Mouse (Mus musculus) spleen, postnatal 36 days (tissue): ENCODE results near the gene Cntn4.

Experiments
- DNase-seq, 2 experiments: peaks; one replicate each; pipeline ENCODE4 v3.0.0; 2022; ENCODE audit warnings: low spot score in 2 of 2, mixed read lengths in 1 of 2

The Cntn4 gene

DNA sequence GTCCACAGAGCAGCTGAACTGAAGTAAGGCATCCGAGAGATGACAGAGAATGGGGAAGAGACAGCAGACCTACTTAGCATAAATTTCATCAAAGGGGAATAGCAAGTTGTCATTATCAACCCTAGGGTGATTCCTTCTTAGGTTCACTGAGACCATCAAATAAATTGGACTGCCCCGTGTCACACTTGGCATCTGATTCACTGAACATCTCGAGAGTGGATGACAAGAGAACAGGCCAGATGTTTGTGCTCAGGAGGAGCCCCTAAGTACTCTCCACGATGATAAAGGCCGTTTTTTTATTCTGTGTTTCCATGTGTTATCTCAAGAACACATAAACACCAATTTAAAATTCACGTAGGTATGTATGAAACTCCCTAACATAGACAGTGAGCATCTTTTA lies 780.7 kb downstream of the Cntn4 start:
- DNase-seq = no peak

- no peak for DNase-seq
Measured at GRCm38 (mm10) chr6:106462403-106462802, 784.9 kb downstream of the Cntn4 start.

DNA sequence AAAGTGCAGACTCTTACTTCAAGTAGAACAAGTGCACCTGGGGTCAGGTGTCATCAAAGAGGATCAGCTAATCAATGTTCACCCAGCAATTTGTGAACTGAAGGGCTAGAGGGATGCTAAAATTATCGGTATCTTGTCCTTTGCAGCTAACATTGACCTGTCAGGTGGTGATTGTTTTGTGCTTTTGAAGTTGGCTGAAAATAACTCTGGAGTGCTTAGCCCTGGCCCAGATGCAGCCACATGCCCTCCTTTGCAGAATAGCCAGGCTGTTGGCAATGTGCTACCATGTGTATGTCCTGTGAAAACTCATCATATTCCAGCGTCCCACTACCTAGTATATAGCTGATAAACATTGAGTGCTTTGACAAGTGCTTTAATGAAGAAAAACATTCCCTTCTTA lies 786.4 kb downstream of the Cntn4 start:
- no peak for DNase-seq

DNA sequence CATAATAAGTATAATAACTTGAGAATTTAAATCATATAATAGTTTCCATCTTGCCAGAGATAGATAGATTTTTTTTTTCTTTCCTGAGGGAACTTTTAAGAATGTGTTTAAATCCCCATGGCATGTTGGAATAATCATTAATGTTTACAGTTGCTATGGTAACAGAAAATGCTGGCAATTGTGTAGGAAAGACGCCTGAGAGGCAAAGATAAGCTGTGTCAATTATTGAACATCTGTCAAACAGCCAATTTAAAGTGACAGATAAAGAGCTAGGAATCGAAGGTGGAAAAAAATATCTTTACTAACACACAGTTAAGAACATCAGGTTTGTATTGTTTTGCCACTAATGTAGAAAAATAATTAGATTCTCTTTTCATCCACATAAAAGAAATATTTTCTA lies 788.3 kb downstream of the Cntn4 start:
- DNase-seq = no peak

DNA sequence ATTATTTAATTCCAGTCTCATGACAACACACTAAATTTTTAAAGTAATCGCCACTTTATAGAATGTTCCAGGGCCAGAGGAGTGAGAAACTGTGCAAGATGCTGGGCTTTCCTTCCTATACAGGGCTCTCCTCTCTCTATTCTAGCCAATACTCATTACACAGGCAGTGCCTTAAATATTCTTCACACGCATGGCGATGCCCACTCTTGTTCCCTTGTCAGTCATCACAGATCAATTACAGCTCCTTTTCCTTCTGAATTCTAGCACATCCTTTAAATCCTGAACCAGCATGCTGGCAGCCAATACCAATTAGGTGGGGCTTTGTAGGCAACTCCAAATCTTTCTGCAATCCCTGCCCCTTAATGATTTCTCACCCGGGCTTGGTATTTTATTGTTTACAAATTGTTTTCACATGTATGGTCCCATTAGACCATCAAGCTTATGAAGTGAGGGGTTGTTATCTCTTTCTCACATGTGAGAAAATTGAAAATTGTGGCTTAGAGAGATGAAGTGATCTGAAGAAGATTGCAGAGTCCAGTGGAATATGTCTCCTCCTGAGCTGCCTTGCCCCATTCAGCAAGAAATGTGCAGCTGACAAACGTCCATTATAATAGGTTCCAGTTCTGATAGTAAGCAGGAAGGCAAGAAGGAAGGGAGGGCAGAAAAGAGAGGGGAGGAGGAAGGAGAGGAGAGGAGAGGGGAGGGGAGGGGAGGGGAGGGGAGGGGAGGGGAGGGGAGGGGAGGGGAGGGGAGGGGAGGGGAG lies 789.0 kb downstream of the Cntn4 start:
- no peak for DNase-seq

DNA sequence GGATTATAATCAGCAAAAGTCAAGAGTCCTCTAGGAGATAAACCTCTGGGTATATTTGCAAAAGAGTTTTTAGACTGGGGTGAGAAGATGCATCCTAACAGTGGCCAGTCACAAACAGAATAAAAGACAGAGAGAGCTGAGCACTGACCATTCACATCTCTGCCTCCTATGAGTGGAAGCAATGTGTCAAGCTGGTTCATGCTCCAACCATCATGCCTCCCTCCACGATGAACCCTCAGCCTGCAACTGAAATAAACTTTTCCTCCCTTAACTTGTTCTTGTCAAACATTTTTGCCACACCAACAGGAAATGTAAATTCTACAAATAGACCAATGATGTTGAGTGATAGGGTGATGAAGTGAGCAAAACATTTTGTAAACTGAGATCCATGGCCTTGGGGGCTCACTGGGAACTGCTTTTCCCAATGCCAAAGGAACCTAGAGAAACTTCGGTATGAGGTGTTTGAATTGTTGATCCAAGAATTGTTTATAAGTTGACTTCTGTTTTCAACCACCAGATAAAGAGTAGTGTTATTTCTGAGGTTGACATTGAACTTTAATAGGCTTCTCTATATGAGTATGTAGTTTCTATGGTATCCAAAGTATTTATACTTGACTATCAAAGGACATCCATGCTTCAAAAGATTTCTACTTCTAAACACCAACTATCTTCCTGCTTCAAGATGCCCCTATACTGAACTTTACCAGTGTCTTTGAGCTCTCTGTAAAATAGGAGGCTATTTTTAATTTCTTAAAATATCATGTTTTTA lies 794.6 kb downstream of the Cntn4 start:
- DNase-seq = no peak

DNA sequence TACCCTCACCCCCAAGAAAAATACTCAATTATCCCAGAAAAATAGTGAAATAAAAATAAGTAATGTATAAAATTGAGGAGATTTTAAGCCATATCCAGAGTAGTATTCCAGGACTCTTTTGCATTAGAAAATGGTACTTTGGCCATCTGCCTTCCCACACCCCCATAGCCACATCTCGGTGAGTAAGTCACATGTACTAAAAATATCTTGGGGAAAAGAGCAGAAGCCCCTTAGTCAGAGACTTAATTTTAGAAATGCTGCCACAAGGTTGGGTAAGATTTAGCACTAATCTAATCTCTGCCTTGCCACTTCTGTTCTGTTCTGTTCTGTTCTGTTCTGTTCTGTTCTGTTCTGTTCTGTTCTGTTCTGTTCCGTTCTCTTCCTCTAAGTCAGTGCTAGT lies 796.4 kb downstream of the Cntn4 start:
- no peak for DNase-seq

- DNase-seq = no peak
Measured at GRCm38 (mm10) chr6:106481533-106481932, 804.1 kb downstream of the Cntn4 start.

DNA sequence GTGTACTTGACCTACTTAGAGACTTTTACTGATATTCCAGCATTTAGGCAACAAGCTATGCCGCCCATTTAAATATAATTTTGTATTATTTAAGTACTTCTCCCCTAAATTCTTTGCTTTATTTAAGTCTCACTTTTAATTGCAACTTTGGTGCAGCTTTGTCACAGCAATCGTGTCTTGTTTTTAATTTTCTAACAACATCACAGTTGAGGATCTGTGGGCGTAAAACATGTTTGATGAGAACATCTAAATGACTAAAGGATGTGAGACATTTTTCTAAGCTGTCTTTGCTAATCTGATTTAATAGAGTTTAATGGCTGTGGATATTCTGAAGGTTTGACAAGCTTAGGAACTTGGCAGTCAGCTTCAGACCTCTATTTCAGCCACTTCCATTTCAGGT lies 818.8 kb downstream of the Cntn4 start:
- DNase-seq = no peak

- DNase-seq = no peak
Measured at GRCm38 (mm10) chr6:106499166-106499565, 821.7 kb downstream of the Cntn4 start.

GRCm38 (mm10) chr6:106503961-106504360 lies 826.5 kb downstream of the Cntn4 start:
- DNase-seq = no peak

- DNase-seq = no peak
Measured at GRCm38 (mm10) chr6:106520367-106520766, 842.9 kb downstream of the Cntn4 start.

- no peak for DNase-seq
Measured at GRCm38 (mm10) chr6:106543500-106543899, 866.0 kb downstream of the Cntn4 start.

DNA sequence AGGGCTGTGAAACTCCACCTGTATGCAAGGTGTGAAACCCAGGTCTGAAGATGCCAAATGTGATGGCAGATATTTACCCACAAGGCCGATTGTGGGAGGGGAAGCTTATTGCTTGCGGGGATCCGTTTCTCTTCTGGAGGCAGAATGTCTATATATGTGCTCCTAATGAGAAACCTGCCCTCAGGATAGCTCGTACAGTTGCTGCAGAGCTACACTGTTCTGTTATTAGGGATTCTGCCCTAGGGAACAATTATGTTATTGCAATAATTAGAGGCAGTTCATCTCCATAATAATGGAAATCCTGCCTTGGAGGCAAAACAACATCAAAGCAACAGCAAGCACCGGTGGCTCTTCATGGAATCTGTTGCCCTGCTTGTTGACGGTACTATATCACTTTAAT lies 884.2 kb downstream of the Cntn4 start:
- no peak for DNase-seq

- no peak for DNase-seq
Measured at GRCm38 (mm10) chr6:106565316-106565715, 887.9 kb downstream of the Cntn4 start.

DNA sequence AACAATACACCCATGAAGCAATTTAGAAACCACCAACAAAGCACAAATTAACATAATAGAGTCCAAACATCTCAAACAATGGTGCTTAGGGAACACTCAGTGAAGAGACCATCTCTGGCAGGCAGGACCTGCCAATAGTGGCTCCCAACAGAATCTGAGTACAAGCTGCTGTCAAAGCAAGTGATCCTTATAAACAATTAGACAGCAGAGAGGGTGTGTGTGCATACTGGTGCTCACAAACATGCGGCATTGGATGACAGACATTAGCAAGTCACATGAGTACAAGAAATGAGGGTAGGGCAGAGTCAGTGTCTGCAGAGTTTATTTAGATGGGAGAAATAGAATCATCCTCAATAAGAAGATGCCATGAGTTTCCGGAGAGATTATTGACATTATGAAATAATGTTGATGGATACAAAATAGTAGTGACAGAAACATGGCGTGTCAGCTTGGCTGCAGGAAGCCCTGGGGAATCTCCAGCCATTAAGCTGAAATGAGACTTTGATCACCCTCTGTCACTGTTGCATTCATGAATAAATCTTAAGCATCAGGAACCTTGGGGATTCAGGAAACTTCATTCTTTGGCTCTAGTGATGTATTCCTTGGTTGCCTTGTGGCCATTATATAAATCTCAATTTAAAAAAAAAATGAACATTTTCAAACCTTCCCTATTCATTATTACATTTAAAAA lies 888.5 kb downstream of the Cntn4 start:
- no peak for DNase-seq

DNA sequence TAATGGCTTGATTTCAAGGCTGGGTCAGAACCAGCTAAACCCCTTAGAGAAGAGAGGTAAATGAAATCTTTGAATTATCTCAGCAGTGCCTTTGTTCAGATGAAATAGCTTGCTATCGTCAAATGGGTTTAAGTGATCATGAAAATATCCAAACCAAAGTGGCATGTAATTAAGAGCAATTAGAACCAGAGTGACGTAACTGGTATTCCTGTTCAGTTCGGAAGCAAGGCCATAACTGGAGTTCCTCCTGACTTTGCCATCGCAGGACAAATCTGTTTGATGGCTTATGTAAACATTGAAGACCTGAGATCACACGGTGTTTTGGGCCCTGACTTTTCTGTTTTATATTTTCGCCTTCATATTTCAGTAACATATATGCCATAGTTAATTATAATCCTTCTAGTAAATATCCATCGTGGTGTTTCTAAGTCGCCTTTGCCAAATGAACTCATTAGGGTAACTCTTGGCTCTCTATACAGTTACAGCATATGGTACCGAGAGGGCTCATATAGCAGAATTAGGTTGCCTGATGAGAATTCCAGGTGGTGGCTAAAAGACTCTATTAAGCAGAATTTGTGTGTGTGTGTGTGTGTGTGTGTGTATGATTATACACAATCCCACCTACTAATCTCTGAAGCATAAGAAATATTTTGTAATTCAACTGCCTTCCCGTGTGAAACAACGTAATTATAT lies 889.6 kb downstream of the Cntn4 start:
- no peak for DNase-seq

- no peak for DNase-seq
Measured at GRCm38 (mm10) chr6:106580124-106580523, 902.7 kb downstream of the Cntn4 start.

- no peak for DNase-seq
Measured at GRCm38 (mm10) chr6:106593756-106594155, 916.3 kb downstream of the Cntn4 start.

- no peak for DNase-seq
Measured at GRCm38 (mm10) chr6:106617081-106617480, 939.6 kb downstream of the Cntn4 start.

GRCm38 (mm10) chr6:106621188-106621749 lies 943.8 kb downstream of the Cntn4 start:
- DNase-seq = no peak

DNA sequence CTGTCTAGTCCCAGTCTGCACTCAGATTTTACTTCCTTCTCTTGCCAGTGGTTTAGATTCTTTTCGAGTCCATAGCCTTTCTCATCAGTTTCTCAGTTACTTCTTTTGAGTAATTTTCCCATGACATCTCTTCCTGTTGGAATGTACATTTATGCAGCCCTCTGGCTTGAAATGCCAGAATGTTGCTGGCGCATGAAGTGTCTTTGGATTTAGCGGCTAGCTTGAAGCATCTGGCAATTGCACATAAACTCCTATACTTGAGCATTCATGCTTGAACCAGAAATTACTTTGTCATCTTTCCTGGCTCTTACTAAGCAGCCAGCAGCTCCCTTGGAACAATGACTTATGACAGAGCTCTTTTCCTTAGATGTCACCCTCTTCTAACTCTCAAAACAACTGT lies 965.6 kb downstream of the Cntn4 start:
- no peak for DNase-seq
